Mouse (Mus musculus) MEL (cell line): ENCODE results near the gene Gm20509. TPM values are rescaled to one million over a fixed set of nuclear protein-coding genes. Genes with fewer than 3 reads are reported as not detected.
A peak's percentile ranks its signal among the peaks of the same experiment; 100 is the strongest.

Experiments
- DNase-seq: peaks from one replicate; pipeline ENCODE4 v3.0.0; 2011; ENCODE audit warnings: low read depth, low spot score
- H3K27ac ChIP-seq: 2 replicates; pipeline ENCODE4 v1.5.1; 2012; ENCODE audit warnings: low read depth, mild to moderate bottlenecking, control low read depth, low read length, moderate library complexity; ENCODE audit not compliant: control insufficient read depth
- H3K27me3 ChIP-seq, 2 experiments: fragments of 150-350 bp in 1 of 2; sonication (generic) in 1 of 2; 2 replicates each; pipeline ENCODE4 v1.6.1; 2012; ENCODE audit warnings: low read length in 2 of 2, mild to moderate bottlenecking in 2 of 2, improper control_type of control experiment in 1 of 2, moderate library complexity in 1 of 2; ENCODE audit not compliant: insufficient read depth in 2 of 2, control insufficient read depth in 1 of 2
- H3K36me3 ChIP-seq, 2 experiments: 2 replicates each; pipeline ENCODE4 v1.6.1; 2012 to 2014; ENCODE audit warnings: low read length in 2 of 2, improper control_type of control experiment in 1 of 2, inconsistent platforms in 1 of 2, mild to moderate bottlenecking in 1 of 2; ENCODE audit not compliant: insufficient read depth in 2 of 2, control insufficient read depth in 1 of 2
- H3K4me1 ChIP-seq, 2 experiments: fragments of 150-350 bp in 1 of 2; sonication (generic) in 1 of 2; 2 replicates each; pipeline ENCODE4 v1.6.1; 2012; ENCODE audit warnings: low read length in 2 of 2, improper control_type of control experiment in 1 of 2, mild to moderate bottlenecking in 1 of 2; ENCODE audit not compliant: insufficient read depth in 2 of 2, control insufficient read depth in 1 of 2
- H3K4me3 ChIP-seq, 2 experiments: fragments of 150-350 bp in 1 of 2; sonication (generic) in 1 of 2; 2 replicates each; pipeline ENCODE4 v1.5.1; 2012; ENCODE audit warnings: low read depth in 2 of 2, low read length in 2 of 2, mild to moderate bottlenecking in 2 of 2, moderate library complexity in 2 of 2, control low read depth in 1 of 2, improper control_type of control experiment in 1 of 2; ENCODE audit not compliant: control insufficient read depth in 1 of 2, insufficient read depth in 1 of 2
- H3K79me2 ChIP-seq: 2 replicates; pipeline ENCODE4 v1.6.1; 2012; ENCODE audit warnings: mild to moderate bottlenecking, low read length, moderate library complexity; ENCODE audit not compliant: control insufficient read depth, poor library complexity, insufficient read depth
- H3K9ac ChIP-seq: 2 replicates; pipeline ENCODE4 v1.6.1; 2012; ENCODE audit warnings: low read depth, mild to moderate bottlenecking, control low read depth, low read length, moderate library complexity; ENCODE audit not compliant: control insufficient read depth, poor library complexity, severe bottlenecking
- H3K9me3 ChIP-seq: fragments of 150-350 bp; sonication (generic); replicated peaks from 2 replicates; pipeline ENCODE4 v1.6.1; 2012; ENCODE audit warnings: mild to moderate bottlenecking, low read length, improper control_type of control experiment, moderate library complexity; ENCODE audit not compliant: insufficient read depth
- BHLHE40 ChIP-seq: IDR thresholded peaks from 2 replicates; pipeline ENCODE4 v1.6.1; 2012; ENCODE audit warnings: low read depth, mild to moderate bottlenecking, inconsistent platforms, low read length, improper control_type of control experiment, borderline replicate concordance
- CHD1 ChIP-seq: IDR thresholded peaks from 2 replicates; pipeline ENCODE4 v1.6.1; 2012; ENCODE audit warnings: low read depth, mild to moderate bottlenecking, inconsistent platforms, low read length, improper control_type of control experiment
- CHD2 ChIP-seq: IDR thresholded peaks from 2 replicates; pipeline ENCODE4 v1.6.1; 2011; ENCODE audit warnings: low read length, improper control_type of control experiment
- CTCF ChIP-seq, 3 experiments: IDR thresholded peaks in 2 of 3; conservative IDR thresholded peaks in 1 of 3; 2 replicates each; pipeline ENCODE4 v1.5.1; 2011 to 2012; ENCODE audit warnings: low read length in 3 of 3, low read depth in 2 of 3, mild to moderate bottlenecking in 2 of 3, improper control_type of control experiment in 1 of 3, inconsistent platforms in 1 of 3, mixed read lengths in 1 of 3, moderate library complexity in 1 of 3; ENCODE audit not compliant: control insufficient read depth in 1 of 3, insufficient read depth in 1 of 3, poor library complexity in 1 of 3, severe bottlenecking in 1 of 3
- ELF1 ChIP-seq: IDR thresholded peaks from 2 replicates; pipeline ENCODE4 v1.6.1; 2014; ENCODE audit warnings: low read depth, mild to moderate bottlenecking, inconsistent platforms, low read length, improper control_type of control experiment, moderate library complexity
- EP300 ChIP-seq, 2 experiments: IDR thresholded peaks; 2 replicates each; pipeline ENCODE4 v1.6.1; 2011; ENCODE audit warnings: improper control_type of control experiment in 2 of 2, low read length in 2 of 2, low read depth in 1 of 2, mild to moderate bottlenecking in 1 of 2
- ETS1 ChIP-seq: IDR thresholded peaks from 2 replicates; pipeline ENCODE4 v1.6.1; 2012; ENCODE audit warnings: low read depth, mild to moderate bottlenecking, inconsistent platforms, low read length, improper control_type of control experiment, moderate library complexity
- GABPA ChIP-seq: IDR thresholded peaks from 2 replicates; pipeline ENCODE4 v1.6.1; 2012; ENCODE audit warnings: low read depth, mild to moderate bottlenecking, inconsistent platforms, low read length, improper control_type of control experiment, moderate library complexity
- GATA1 ChIP-seq: IDR thresholded peaks from 2 replicates; pipeline ENCODE4 v1.6.1; 2011; ENCODE audit warnings: low read depth, low read length, improper control_type of control experiment
- HCFC1 ChIP-seq: IDR thresholded peaks from 2 replicates; pipeline ENCODE4 v1.6.1; 2012; ENCODE audit warnings: low read depth, mild to moderate bottlenecking, inconsistent platforms, low read length, improper control_type of control experiment, moderate library complexity
- JUND ChIP-seq: IDR thresholded peaks from 2 replicates; pipeline ENCODE4 v1.6.1; 2011; ENCODE audit warnings: low read depth, mild to moderate bottlenecking, improper control_type of control experiment, low read length
- KAT2A ChIP-seq: conservative IDR thresholded peaks from 2 replicates; pipeline ENCODE4 v1.6.1; 2012; ENCODE audit warnings: low read depth, low read length, improper control_type of control experiment, inconsistent platforms
- MAFK ChIP-seq: IDR thresholded peaks from 2 replicates; pipeline ENCODE4 v1.6.1; 2011; ENCODE audit warnings: low read depth, mild to moderate bottlenecking, low read length, improper control_type of control experiment, borderline replicate concordance
- MAX ChIP-seq: IDR thresholded peaks from 2 replicates; pipeline ENCODE4 v1.6.1; 2011; ENCODE audit warnings: low read length, improper control_type of control experiment
- MAZ ChIP-seq: IDR thresholded peaks from 2 replicates; pipeline ENCODE4 v1.6.1; 2012; ENCODE audit warnings: low read depth, mild to moderate bottlenecking, inconsistent platforms, low read length, improper control_type of control experiment
- MEF2A ChIP-seq: IDR thresholded peaks from 2 replicates; pipeline ENCODE4 v1.6.1; 2014; ENCODE audit warnings: low read depth, mild to moderate bottlenecking, inconsistent platforms, low read length, improper control_type of control experiment; ENCODE audit not compliant: poor library complexity, insufficient replicate concordance, severe bottlenecking; ENCODE audit errors: extremely low read depth
- MXI1 ChIP-seq: IDR thresholded peaks from 2 replicates; pipeline ENCODE4 v1.6.1; 2011; ENCODE audit warnings: mild to moderate bottlenecking, low read depth, low read length, improper control_type of control experiment
- MYB ChIP-seq: IDR thresholded peaks from 2 replicates; pipeline ENCODE4 v1.6.1; 2011; ENCODE audit warnings: mild to moderate bottlenecking, low read depth, low read length, improper control_type of control experiment
- MYC ChIP-seq: IDR thresholded peaks from 2 replicates; pipeline ENCODE4 v1.6.1; 2011; ENCODE audit warnings: low read depth, mild to moderate bottlenecking, low read length, improper control_type of control experiment, moderate library complexity
- POLR2A ChIP-seq, 2 experiments: IDR thresholded peaks; 2 replicates each; pipeline ENCODE4 v1.6.1; 2011 to 2012; ENCODE audit warnings: low read length in 2 of 2, mild to moderate bottlenecking in 2 of 2, control low read depth in 1 of 2, improper control_type of control experiment in 1 of 2, low read depth in 1 of 2, moderate library complexity in 1 of 2; ENCODE audit not compliant: control insufficient read depth in 1 of 2, insufficient read depth in 1 of 2, poor library complexity in 1 of 2
- POLR2AphosphoS2 ChIP-seq: IDR thresholded peaks from 2 replicates; pipeline ENCODE4 v1.6.1; 2011; ENCODE audit warnings: low read length, improper control_type of control experiment
- POLR2AphosphoS5 ChIP-seq: IDR thresholded peaks from 2 replicates; pipeline ENCODE4 v1.6.1; 2012; ENCODE audit warnings: low read depth, borderline replicate concordance, mild to moderate bottlenecking, inconsistent platforms, low read length, moderate library complexity, mixed read lengths
- RAD21 ChIP-seq: IDR thresholded peaks from 2 replicates; pipeline ENCODE4 v1.6.1; 2011; ENCODE audit warnings: mild to moderate bottlenecking, low read depth, low read length, improper control_type of control experiment
- RCOR1 ChIP-seq: IDR thresholded peaks from 2 replicates; pipeline ENCODE4 v1.6.1; 2012; ENCODE audit warnings: low read depth, mild to moderate bottlenecking, inconsistent platforms, low read length, improper control_type of control experiment
- SIN3A ChIP-seq: IDR thresholded peaks from 2 replicates; pipeline ENCODE4 v1.6.1; 2012; ENCODE audit warnings: low read length, improper control_type of control experiment, inconsistent platforms
- SMC3 ChIP-seq: IDR thresholded peaks from 2 replicates; pipeline ENCODE4 v1.6.1; 2011; ENCODE audit warnings: low read depth, low read length, improper control_type of control experiment
- TAL1 ChIP-seq: IDR thresholded peaks from 2 replicates; pipeline ENCODE4 v1.6.1; 2012; ENCODE audit warnings: mild to moderate bottlenecking, inconsistent platforms, low read length, moderate library complexity, mixed read lengths
- TBP ChIP-seq: IDR thresholded peaks from 2 replicates; pipeline ENCODE4 v1.8.0; 2011; ENCODE audit warnings: low read depth, low read length, improper control_type of control experiment
- TCF12 ChIP-seq: IDR thresholded peaks from 2 replicates; pipeline ENCODE4 v1.6.1; 2014; ENCODE audit warnings: low read depth, mild to moderate bottlenecking, inconsistent platforms, low read length, improper control_type of control experiment, moderate library complexity
- UBTF ChIP-seq: IDR thresholded peaks from 2 replicates; pipeline ENCODE4 v1.6.1; 2012; ENCODE audit warnings: low read depth, mild to moderate bottlenecking, inconsistent platforms, low read length, improper control_type of control experiment, moderate library complexity, borderline replicate concordance; ENCODE audit not compliant: insufficient read depth
- USF1 ChIP-seq: IDR thresholded peaks from 2 replicates; pipeline ENCODE4 v1.6.1; 2014; ENCODE audit warnings: low read depth, mild to moderate bottlenecking, inconsistent platforms, low read length, improper control_type of control experiment, moderate library complexity
- USF2 ChIP-seq, 2 experiments: IDR thresholded peaks; 2 replicates each; pipeline ENCODE4 v1.6.1; 2011 to 2012; ENCODE audit warnings: improper control_type of control experiment in 2 of 2, low read length in 2 of 2, borderline replicate concordance in 1 of 2, inconsistent platforms in 1 of 2, low read depth in 1 of 2, mild to moderate bottlenecking in 1 of 2; ENCODE audit not compliant: insufficient read depth in 1 of 2
- ZC3H11A ChIP-seq: IDR thresholded peaks from 2 replicates; pipeline ENCODE4 v1.6.1; 2012; ENCODE audit warnings: low read depth, mild to moderate bottlenecking, inconsistent platforms, low read length, improper control_type of control experiment
- ZKSCAN1 ChIP-seq: IDR thresholded peaks from 2 replicates; pipeline ENCODE4 v1.6.1; 2012; ENCODE audit warnings: low read depth, mild to moderate bottlenecking, inconsistent platforms, low read length, improper control_type of control experiment, moderate library complexity
- ZMIZ1 ChIP-seq: IDR thresholded peaks from 2 replicates; pipeline ENCODE4 v1.6.1; 2012; ENCODE audit warnings: low read depth, mild to moderate bottlenecking, inconsistent platforms, low read length, improper control_type of control experiment, moderate library complexity
- ZNF384 ChIP-seq: IDR thresholded peaks from 2 replicates; pipeline ENCODE4 v1.6.1; 2012; ENCODE audit warnings: low read depth, mild to moderate bottlenecking, inconsistent platforms, low read length, improper control_type of control experiment
- polyA plus RNA-seq, 2 experiments: library from polyadenylated mRNA; stranded (reverse) in 1 of 2; unstranded in 1 of 2; fragments of >175 nt in 1 of 2; fragments of >200 nt in 1 of 2; gene quantifications; 2 replicates each; pipeline versions ENCODE4 v1.2.1 to v1.2.4; 2012; ENCODE audit warnings: low replicate concordance in 2 of 2, low read depth in 1 of 2; ENCODE audit not compliant: insufficient read length in 2 of 2, insufficient read depth in 1 of 2, missing spikeins in 1 of 2
- total RNA-seq: library from RNA; depleted of rRNA; stranded (reverse); fragments of 300-350 nt; gene quantifications from 2 replicates; pipeline ENCODE4 v1.2.3, GENCODE M21; 2012

Gm20509 gene
- total and polyA plus RNA-seq, 3 experiments = not detected

DNA sequence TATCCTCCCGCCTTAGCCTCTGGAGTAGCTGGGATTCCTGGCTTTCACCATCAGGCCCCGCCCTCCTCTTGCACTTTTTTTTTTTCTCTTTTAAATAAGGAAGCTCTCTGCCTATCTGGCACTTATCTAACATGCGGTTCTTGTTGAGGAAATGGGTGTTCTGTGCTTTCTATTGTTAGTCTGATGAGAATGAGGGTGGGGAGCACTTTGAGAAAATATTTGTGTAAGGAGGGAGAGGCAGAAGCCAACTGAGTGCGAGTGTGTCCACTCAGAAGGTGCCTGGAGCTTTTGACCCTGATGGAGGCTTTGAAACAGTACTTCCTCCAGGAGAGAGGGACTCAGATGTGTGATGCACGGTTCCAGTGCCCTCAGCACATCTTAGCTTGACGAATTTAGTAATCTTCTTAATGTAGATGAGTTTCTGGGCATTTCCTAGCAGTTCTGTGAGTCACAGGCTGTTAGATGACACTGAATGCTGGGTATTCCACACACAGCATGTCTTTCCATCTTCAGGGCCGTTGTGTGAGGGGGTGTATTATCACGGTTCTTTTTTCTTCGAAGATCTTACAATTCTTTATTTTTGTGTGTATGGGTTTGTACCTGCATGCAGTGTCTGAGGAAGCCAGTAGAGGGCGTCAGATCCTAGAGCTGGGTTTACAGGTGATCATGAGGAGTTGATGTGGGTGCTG, 31.2 kb upstream of the Gm20509 start:
- Histone ChIP-seq H3K4me1 (peaks cover 15 to 35% of the 10 kb centered on the region in 2 experiments), H3K4me3 (peak overlapping the region; percentile 32 to 41), H3K36me3 (peaks cover 0 to 26% of the 10 kb centered on the region in 2 experiments; a peak in 2 of 4 replicates), H3K79me2 (no peaks in the 10 kb centered on the region), H3K27me3 (no peaks in the 10 kb centered on the region), H3K9me3 (no peaks in the 10 kb centered on the region), H3K27ac (peak overlapping the region; percentile 85), H3K9ac (peak overlapping the region; percentile 35; the same call in 1 of the 2 replicates)
- peak; percentile 86 for DNase-seq
- peak; percentile 90 for TF ChIP-seq GATA1
- TF ChIP-seq ETS1 = peak; percentile 82
- no peak for TF ChIP-seq POLR2AphosphoS5
- TF ChIP-seq CHD2 = no peak
- no peak; the same call in 1 of the 2 replicates for TF ChIP-seq SMC3
- TF ChIP-seq USF1 = no peak
- peak; percentile 37; the same call in 1 of the 2 replicates for TF ChIP-seq BHLHE40
- peak; percentile 72 for TF ChIP-seq SIN3A
- TF ChIP-seq TCF12 = peak; percentile 53; the same call in 1 of the 2 replicates
- TF ChIP-seq POLR2A (IDR thresholded peaks at IDR 0.05; ENCODE audit: control insufficient read depth in 1 of 2, insufficient read depth in 1 of 2, low read depth in 1 of 2, low read length in 2 of 2, poor library complexity in 1 of 2) = no peak
- no peak for TF ChIP-seq POLR2AphosphoS2
- TF ChIP-seq ZNF384 = peak; percentile 97
- no peak for TF ChIP-seq MYB
- TF ChIP-seq MAZ = peak; percentile 65
- no peak for TF ChIP-seq USF2 (IDR thresholded peaks at IDR 0.05; ENCODE audit: borderline replicate concordance in 1 of 2, insufficient read depth in 1 of 2, low read depth in 1 of 2, low read length in 2 of 2)
- peak; percentile 16 for TF ChIP-seq RAD21
- no peak for TF ChIP-seq ZC3H11A
- 0 out of 2 replicates have a peak, but pooled peaks have one; percentile 26 for TF ChIP-seq TBP
- TF ChIP-seq ZMIZ1 = no peak
- no peak for TF ChIP-seq TAL1
- peak; percentile 52; the same call in 1 of the 2 replicates for TF ChIP-seq MYC
- TF ChIP-seq JUND = no peak
- no peak for TF ChIP-seq GABPA
- TF ChIP-seq UBTF = no peak
- TF ChIP-seq ELF1 = peak; percentile 47; the same call in 1 of the 2 replicates
- TF ChIP-seq KAT2A = no peak
- TF ChIP-seq HCFC1 = no peak; the same call in none of the 2 replicates
- TF ChIP-seq EP300 (IDR thresholded peaks at IDR 0.05; ENCODE audit: low read depth in 1 of 2, low read length in 2 of 2) = peak; percentile 75 to 76
- peak; percentile 61; the same call in 1 of the 2 replicates for TF ChIP-seq MAFK
- peak; percentile 60 for TF ChIP-seq MAX
- 0 out of 2 replicates have a peak, but pooled peaks have one; percentile 46 for TF ChIP-seq MXI1
- no peak for TF ChIP-seq CHD1
- peak; percentile 52 to 73 (median 62) for TF ChIP-seq CTCF (IDR thresholded peaks at IDR 0.05 in 2 of 3, conservative IDR thresholded peaks at IDR 0.05 in 1 of 3; ENCODE audit: control insufficient read depth in 1 of 3, insufficient read depth in 1 of 3, low read depth in 2 of 3, low read length in 3 of 3, poor library complexity in 1 of 3, severe bottlenecking in 1 of 3)
- TF ChIP-seq MEF2A = 0 out of 2 replicates have a peak, but pooled peaks have one; percentile 67
- TF ChIP-seq RCOR1 = peak; percentile 79
- TF ChIP-seq ZKSCAN1 = no peak
